Mouse (Mus musculus): ENCODE measurements at regions not wholly inside any gene's neighbourhood (a gene's known extent, or its start where the extent isn't known, plus 50 kb on each side); places are given as distances from the start of the nearest gene placed in this dataset.

GRCm38 (mm10) chr12:9114061-9114460, 84.3 kb downstream of the Ttc32 start:
- H3K9me3 ChIP-seq (replicated peaks; ENCODE audit: low read length) = no peaks in the 10 kb centered on the region
- H3K27me3 ChIP-seq (replicated peaks) = no peaks in the 10 kb centered on the region
- in situ Hi-C loops (cut with MboI; ENCODE audit: low pct_ligation_motif_present, low pct_unique_long_range_greater_than_20kb, low sequenced_read_pairs) = no loop called here
- DNase-seq (ENCODE audit: extremely low read depth) = no peak
- no peaks in the 10 kb centered on the region for H3K79me2 ChIP-seq (replicated peaks; ENCODE audit: control insufficient read depth, extremely low read depth, insufficient read depth, poor library complexity, severe bottlenecking)
- H3K4me2 ChIP-seq (ENCODE audit: insufficient read depth, low read depth, poor library complexity, severe bottlenecking) = no peak overlapping the region
- no peak overlapping the region for H3K27ac ChIP-seq (ENCODE audit: insufficient read depth, low read depth)
- dilution Hi-C loops (cut with MboI; ENCODE audit: extremely low pct_ligation_motif_present, extremely low pct_unique_long_range_greater_than_20kb, low sequenced_read_pairs) = no loop called here
- no peaks in the 10 kb centered on the region for H3K36me3 ChIP-seq (replicated peaks in 1 of 2; ENCODE audit: control insufficient read depth in 1 of 2, insufficient read depth in 1 of 2, low read length in 1 of 2)
- no peak for TF ChIP-seq ZKSCAN1 (IDR thresholded peaks at IDR 0.05; ENCODE audit: borderline replicate concordance, low read depth, low read length)
- no peak for TF ChIP-seq CHD2 (IDR thresholded peaks at IDR 0.05; ENCODE audit: low read length)
- TF ChIP-seq E2F4 (IDR thresholded peaks at IDR 0.05; ENCODE audit: insufficient replicate concordance, low read depth, low read length) = no peak
- H3K4me1 ChIP-seq (ENCODE audit: control insufficient read depth in 1 of 2, insufficient read depth in 2 of 2) = peaks cover 0 to 14% of the 10 kb centered on the region in 2 experiments; a peak in 2 of 4 replicates
- H3K4me3 ChIP-seq (replicated peaks in 1 of 3; ENCODE audit: low read depth in 2 of 3, low read length in 2 of 3, poor library complexity in 1 of 3) = no peak overlapping the region
- H3K9ac ChIP-seq (ENCODE audit: insufficient read depth, low read depth) = no peak overlapping the region

GRCm38 (mm10) chr12:9118576-9118975, 88.8 kb downstream of the Ttc32 start:
- Histone ChIP-seq H3K4me2 (ENCODE audit: insufficient read depth, low read depth, poor library complexity, severe bottlenecking) (no peak overlapping the region), H3K4me1 (ENCODE audit: control insufficient read depth in 1 of 2, insufficient read depth in 2 of 2) (peaks cover 0 to 14% of the 10 kb centered on the region in 2 experiments; a peak in 2 of 4 replicates), H3K79me2 (replicated peaks; ENCODE audit: control insufficient read depth, extremely low read depth, insufficient read depth, poor library complexity, severe bottlenecking) (no peaks in the 10 kb centered on the region), H3K4me3 (replicated peaks in 1 of 3; ENCODE audit: low read depth in 2 of 3, low read length in 2 of 3, poor library complexity in 1 of 3) (no peak overlapping the region), H3K9me3 (replicated peaks; ENCODE audit: low read length) (no peaks in the 10 kb centered on the region), H3K9ac (ENCODE audit: insufficient read depth, low read depth) (no peak overlapping the region), H3K27ac (ENCODE audit: insufficient read depth, low read depth) (no peak overlapping the region), H3K36me3 (replicated peaks in 1 of 2; ENCODE audit: control insufficient read depth in 1 of 2, insufficient read depth in 1 of 2, low read length in 1 of 2) (no peaks in the 10 kb centered on the region), H3K27me3 (replicated peaks) (no peaks in the 10 kb centered on the region)
- dilution Hi-C loops (cut with MboI; ENCODE audit: extremely low pct_ligation_motif_present, extremely low pct_unique_long_range_greater_than_20kb, low sequenced_read_pairs) (no loop called here), in situ Hi-C loops (cut with MboI; ENCODE audit: low pct_ligation_motif_present, low pct_unique_long_range_greater_than_20kb, low sequenced_read_pairs) (no loop called here)
- TF ChIP-seq JUND (conservative IDR thresholded peaks at IDR 0.05; ENCODE audit: low read depth, low read length) (no peak), E2F4 (IDR thresholded peaks at IDR 0.05; ENCODE audit: insufficient replicate concordance, low read depth, low read length) (no peak), HCFC1 (IDR thresholded peaks at IDR 0.05; ENCODE audit: low read depth, low read length) (no peak), ZC3H11A (IDR thresholded peaks at IDR 0.05; ENCODE audit: low read depth, low read length) (no peak), POLR2AphosphoS2 (IDR thresholded peaks at IDR 0.05; ENCODE audit: low read depth, low read length) (no peak), JUN (IDR thresholded peaks at IDR 0.05; ENCODE audit: insufficient read depth, low read depth, low read length) (no peak), MEF2A (IDR thresholded peaks at IDR 0.05; ENCODE audit: borderline replicate concordance, low read depth, low read length) (no peak), SMC3 (IDR thresholded peaks at IDR 0.05; ENCODE audit: low read depth, low read length) (no peak), MYC (IDR thresholded peaks at IDR 0.05; ENCODE audit: low read depth, low read length) (no peak), NRF1 (IDR thresholded peaks at IDR 0.05; ENCODE audit: low read depth, low read length) (no peak), CTCF (conservative IDR thresholded peaks at IDR 0.05 in 1 of 2, IDR thresholded peaks at IDR 0.05 in 1 of 2; ENCODE audit: low read depth in 2 of 2, low read length in 2 of 2) (no peak), USF1 (IDR thresholded peaks at IDR 0.05; ENCODE audit: low read depth, low read length) (no peak), MAFK (IDR thresholded peaks at IDR 0.05; ENCODE audit: insufficient replicate concordance, low read length) (no peak), MAZ (IDR thresholded peaks at IDR 0.05; ENCODE audit: low read depth, low read length) (no peak)
- DNase-seq (ENCODE audit: extremely low read depth) = no peak
